Mouse (Mus musculus) liver, postnatal 0 days (tissue): ENCODE results near the gene Lexm.

Source experiments
- CTCF ChIP-seq: sonication (generic); IDR thresholded peaks from 2 replicates; pipeline ENCODE4 v1.5.1; 2016; ENCODE audit warnings: antibody characterized with exemption, low read depth
- EP300 ChIP-seq: IDR thresholded peaks from 2 replicates; pipeline ENCODE4 v1.6.1; 2016; ENCODE audit warnings: antibody characterized with exemption, low read depth, mild to moderate bottlenecking

GRCm38 (mm10) chr4:106614180-106614797 lies 2.8 kb downstream of the Lexm start:
- TF ChIP-seq EP300 (no peak), CTCF (peak; percentile 97)
